Mouse (Mus musculus): ENCODE data around the gene Syngap1.
A peak's percentile ranks its signal among the peaks of the same experiment; 100 is the strongest.
"Not testable (repeated sequence)": the region's sequence is repeated elsewhere in the genome, so short reads cannot be mapped to it uniquely, and the experiment has no call there.

Syngap1 gene

GRCm38 (mm10) chr17:26953726-26954125 is 12.7 kb downstream of the Syngap1 start:
- no peak for DNase-seq (ENCODE audit: extremely low spot score, low read depth, low spot score)

DNA sequence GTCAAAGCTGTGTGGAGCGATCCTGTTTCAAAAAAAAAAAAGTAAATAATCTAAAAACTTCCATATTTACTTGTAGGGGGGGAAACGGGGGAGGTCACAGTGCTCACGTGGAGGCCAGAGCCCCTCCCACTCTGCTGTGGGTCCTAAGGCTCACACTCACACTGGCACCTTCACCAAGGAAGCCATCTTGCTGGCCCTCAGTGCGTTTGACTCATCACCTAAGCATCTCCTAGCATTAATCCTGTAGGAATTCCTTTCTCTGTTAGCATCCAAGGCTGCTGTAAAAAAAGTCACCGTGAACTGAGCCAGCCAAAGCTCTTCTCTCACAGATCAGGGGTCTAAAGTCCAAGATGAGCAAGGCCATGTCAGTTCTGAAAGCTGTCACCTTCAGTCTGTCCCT is 15.3 kb downstream of the Syngap1 start:
- DNase-seq (ENCODE audit: extremely low spot score, low read depth, low spot score): no peak

- DNase-seq (ENCODE audit: extremely low spot score, low read depth, low spot score): no peak
These were observed 15.8 kb downstream of the Syngap1 start for GRCm38 (mm10) chr17:26956895-26957294.

DNA sequence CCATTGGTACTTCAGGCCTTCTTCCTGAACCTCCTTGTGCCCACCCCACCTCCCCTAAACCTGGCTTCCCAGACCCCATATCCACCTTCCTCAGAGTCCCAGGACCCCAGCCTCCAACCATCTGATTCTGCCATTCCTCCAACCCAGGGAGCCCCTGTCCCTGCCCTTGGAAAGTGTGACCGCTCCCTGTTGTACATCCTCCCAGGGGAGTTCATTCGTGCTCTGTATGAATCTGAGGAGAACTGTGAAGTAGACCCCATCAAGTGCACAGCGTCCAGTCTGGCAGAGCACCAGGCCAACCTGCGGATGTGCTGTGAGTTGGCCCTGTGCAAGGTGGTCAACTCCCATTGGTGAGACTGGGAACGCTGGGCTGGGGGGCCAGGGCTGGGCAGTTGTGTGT is 16.8 kb downstream of the Syngap1 start:
- no peak for DNase-seq (ENCODE audit: extremely low spot score, low read depth, low spot score)

DNA sequence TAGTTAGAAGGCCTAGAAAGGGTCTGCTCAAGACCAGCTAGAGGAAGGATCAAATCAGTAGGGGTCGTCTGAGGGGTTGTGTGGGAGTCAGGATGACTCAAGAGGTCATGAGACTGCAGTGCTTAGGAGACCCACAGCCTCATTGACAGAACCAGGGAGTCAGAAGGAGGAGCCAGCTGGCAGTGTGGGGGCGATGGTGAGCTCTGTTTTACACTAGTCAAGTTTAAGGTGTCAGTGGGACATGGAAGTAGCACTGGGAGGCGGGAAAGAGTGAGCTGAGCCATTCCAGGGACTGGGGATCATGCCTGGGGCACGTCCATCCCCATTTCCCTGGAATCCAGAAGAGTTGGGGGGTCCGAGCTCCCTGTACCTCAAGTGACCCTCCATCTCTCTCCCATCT is 17.8 kb downstream of the Syngap1 start:
- no peak for DNase-seq (ENCODE audit: extremely low spot score, low read depth, low spot score)

- DNase-seq (ENCODE audit: extremely low spot score, low read depth, low spot score): no peak
These were observed 18.8 kb downstream of the Syngap1 start for GRCm38 (mm10) chr17:26959815-26960214.

GRCm38 (mm10) chr17:26961572-26962240 is 20.7 kb downstream of the Syngap1 start:
- no peak for DNase-seq (ENCODE audit: extremely low spot score, low read depth, low spot score)

GRCm38 (mm10) chr17:26966993-26967392 is 25.9 kb downstream of the Syngap1 start:
- no peak for DNase-seq (ENCODE audit: extremely low spot score, low read depth, low spot score)

- DNase-seq (ENCODE audit: extremely low spot score, low read depth, low spot score): no peak
These were observed 26.4 kb downstream of the Syngap1 start for GRCm38 (mm10) chr17:26967477-26967876.

DNA sequence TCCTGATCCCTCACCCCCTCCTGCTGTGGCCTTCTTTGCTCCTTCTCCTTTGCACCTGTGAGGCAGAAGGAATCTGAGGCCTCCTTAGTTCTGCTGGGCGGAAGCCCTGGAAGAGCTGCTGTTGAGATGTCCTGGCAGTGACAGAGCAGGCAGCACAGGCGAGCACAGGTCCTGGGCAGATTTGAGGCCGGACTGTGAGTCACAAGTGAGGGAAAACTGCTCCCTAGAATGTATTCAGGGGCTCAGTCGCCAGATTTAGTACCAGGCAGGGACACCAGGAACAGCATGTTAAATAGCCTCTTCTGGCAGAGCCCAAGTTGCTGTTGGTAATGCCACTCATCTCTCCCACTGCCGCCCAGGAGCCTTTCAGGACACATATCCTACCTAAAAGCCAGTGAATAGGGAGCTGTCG is 27.2 kb downstream of the Syngap1 start:
- DNase-seq (ENCODE audit: extremely low spot score, low read depth, low spot score): no peak

DNA sequence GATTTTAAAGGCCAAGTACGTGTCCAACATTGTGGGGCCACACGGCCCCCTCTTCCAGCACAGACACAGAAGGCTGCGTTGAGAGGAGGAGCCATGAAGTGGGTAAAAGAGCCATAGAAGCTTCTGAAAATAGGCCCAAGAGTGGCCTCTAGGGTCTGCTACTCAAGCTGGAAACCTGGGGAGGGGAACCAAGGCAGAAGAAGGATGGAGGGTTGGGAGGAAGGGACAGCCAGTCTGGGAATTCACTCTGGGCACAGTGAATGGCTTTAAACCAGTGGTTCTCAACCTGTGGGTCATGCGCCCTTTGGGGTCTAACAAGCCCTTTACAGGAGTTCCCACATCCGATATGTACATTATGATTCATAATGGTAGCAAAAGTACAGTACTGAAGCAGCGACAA is 28.2 kb downstream of the Syngap1 start:
- DNase-seq (ENCODE audit: extremely low spot score, low read depth, low spot score): no peak

- DNase-seq (ENCODE audit: extremely low spot score, low read depth, low spot score): no peak
These were observed 29.2 kb downstream of the Syngap1 start for GRCm38 (mm10) chr17:26970221-26970620.

DNA sequence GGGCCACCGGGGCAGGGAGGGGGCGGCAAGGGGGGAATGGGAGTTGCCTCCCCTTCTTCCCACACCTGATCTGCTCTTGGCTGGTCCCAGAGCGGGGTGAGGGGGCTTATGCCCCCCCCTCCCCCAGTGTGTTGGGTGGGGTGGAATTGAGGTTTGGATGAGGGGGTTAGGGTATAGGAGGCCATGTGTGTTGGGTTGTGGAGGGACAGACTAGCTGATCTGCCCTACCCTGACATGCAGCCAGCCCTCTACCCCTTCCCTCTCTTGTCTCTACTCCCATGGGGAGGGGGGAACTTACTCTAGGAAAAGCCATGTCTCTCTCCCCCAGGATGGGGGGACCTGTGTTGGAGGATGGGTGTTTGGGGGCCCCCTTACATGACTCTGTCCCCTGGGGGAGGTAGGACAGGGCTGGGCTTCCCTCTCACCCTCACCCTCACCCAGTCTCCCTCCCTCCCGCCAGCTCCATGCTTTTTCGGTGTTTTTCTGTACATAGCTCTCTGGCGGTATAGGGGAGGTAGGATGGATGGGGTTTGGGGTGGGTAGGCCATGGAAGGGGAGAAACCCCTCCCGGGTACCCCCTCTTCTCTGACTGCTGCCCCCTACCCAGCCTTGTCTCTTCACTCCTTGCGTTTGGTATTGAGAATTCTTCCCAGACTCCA is 30.3 kb downstream of the Syngap1 start:
- DNase-seq (ENCODE audit: extremely low spot score, low read depth, low spot score): no peak

- no peak for DNase-seq (ENCODE audit: extremely low spot score, low read depth, low spot score)
These were observed 31.1 kb downstream of the Syngap1 start for GRCm38 (mm10) chr17:26972107-26972506.

GRCm38 (mm10) chr17:26972703-26973574 is 31.9 kb downstream of the Syngap1 start, which contains the start of gene Zbtb9:
Gene Zbtb9, plus strand, starts transcription at chr17:26973167.
- peak; percentile 78 for DNase-seq (ENCODE audit: extremely low spot score, low read depth, low spot score)

- DNase-seq (ENCODE audit: extremely low spot score, low read depth, low spot score): no peak
These were observed 33.5 kb downstream of the Syngap1 start for GRCm38 (mm10) chr17:26974547-26974946.

- DNase-seq (ENCODE audit: extremely low spot score, low read depth, low spot score): no peak
These were observed 34.4 kb downstream of the Syngap1 start for GRCm38 (mm10) chr17:26975415-26975814.

GRCm38 (mm10) chr17:26977354-26977753 is 36.3 kb downstream of the Syngap1 start:
- not testable (repeated sequence) for DNase-seq (ENCODE audit: extremely low spot score, low read depth, low spot score)

- no peak for DNase-seq (ENCODE audit: extremely low spot score, low read depth, low spot score)
These were observed 38.4 kb downstream of the Syngap1 start for GRCm38 (mm10) chr17:26979426-26979825.

GRCm38 (mm10) chr17:26981050-26981449 is 40.0 kb downstream of the Syngap1 start:
- no peak for DNase-seq (ENCODE audit: extremely low spot score, low read depth, low spot score)

DNA sequence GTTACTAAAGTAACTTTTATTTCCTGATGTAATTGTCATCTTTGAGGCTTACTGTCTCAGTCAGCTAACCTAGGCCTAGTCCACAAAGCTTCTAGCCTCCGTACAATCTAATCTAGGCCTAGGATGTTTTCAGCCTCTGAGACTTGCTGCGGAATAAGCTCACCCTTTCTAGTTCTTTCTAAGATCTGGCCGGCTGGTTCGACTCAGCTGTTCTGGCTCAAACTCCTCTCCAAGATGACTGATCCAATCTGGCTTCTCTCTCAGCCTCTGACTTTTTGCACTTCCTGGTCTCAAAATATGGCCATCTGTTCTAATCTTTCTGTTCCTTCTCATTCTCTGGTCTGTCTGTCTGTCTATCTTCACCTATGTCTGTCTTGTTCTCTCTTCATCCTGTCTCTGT is 42.3 kb downstream of the Syngap1 start:
- DNase-seq (ENCODE audit: extremely low spot score, low read depth, low spot score): no peak

Measured in hindlimb bud, embryonic 11.5 days (tissue).